Mouse (Mus musculus): Measurements from ENCODE around the gene Ear2.
"Not testable (repeated sequence)": the region's sequence is repeated elsewhere in the genome, so short reads cannot be mapped to it uniquely, and the experiment has no call there.

The Ear2 gene

DNA sequence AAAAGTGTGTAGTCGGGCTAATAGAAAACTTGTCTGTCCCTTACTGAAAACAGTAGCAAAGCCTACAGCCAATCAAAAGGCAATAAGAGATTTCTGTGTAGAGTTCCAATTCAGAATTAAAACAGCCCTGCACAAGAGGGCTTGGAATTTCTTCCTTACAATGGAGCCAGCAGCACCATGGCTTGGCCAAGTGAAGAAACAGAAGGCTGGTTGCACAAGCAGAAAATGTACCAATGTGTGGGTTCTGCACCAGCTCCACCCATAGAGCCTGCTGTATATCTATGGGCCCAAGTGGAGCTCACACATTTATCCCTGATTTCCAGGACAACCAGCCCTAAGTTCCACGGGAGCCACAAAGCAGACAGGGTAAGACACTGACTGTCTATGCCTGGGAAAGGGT is at the start of gene Ear2:
Gene Ear2, plus strand, starts transcription at position 301 of the 400 bp plus-strand sequence.
- not testable (repeated sequence) for DNase-seq (ENCODE audit: low spot score)

DNA sequence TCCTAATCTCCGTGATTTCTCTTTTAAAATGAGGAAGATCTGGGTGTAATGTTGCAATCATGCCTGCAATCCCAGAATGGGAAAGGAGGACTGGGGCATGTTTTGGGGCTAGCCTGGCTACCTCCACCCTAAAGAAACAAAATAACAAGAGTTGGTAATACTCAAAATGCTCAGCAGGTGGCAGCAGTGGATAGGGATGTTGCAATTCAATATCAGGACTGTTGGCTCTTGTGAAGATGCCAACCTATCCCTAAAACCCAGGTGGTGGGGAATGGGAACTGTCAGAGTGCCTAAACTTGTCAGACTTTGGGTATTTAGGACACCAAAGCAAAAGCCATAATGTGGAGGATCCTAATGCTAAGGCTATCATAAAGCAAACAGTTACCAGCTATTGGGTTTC is 34.6 kb upstream of the Ear2 start:
- DNase-seq (ENCODE audit: low spot score), result peak; percentile 5

DNA sequence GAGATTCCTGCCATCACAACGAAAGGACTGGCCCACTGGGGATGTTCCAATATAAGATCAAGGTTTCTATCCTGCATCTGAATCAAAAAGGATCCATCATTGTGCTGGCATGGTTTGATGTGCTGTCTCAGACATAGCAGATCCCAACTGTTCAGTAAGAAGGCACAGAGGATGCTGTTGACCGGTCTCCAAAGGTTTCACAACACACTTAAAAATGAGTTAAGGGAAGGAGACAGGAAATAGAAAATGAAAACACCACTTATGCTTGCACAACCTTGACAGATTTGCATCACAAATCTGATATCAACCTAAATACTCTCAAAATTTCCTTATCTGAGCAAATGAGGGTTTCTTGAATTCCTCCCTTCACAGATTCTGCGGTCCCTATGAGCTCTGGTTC is 31.9 kb upstream of the Ear2 start:
- DNase-seq (ENCODE audit: low spot score), result not testable (repeated sequence)

DNA sequence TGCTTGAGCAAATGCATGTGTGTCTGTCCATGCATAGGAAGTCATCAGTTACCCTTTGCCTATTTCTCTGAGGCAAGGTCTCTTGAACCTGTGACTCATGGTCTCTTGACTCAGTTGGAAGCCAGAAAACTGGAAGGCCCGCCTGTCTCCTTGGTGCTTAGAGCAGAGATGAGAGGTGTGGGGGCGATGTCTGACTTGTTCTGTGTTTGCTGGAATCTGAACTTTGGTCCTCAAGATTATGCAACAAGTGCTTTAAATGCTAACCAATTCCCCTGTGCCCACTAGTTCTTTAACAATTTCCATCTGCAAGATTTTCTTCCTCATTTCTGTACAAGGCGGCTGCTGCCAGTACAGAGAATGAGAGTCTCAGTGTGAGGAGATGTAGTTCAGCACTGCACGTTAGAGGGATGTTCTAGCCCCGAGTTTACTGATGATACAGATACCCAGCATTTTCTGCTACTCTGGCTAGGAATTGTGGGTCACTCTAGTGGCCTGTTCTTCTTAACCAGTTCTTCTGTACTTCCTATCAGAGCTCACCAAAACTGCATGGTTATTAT is 24.6 kb upstream of the Ear2 start:
- DNase-seq (ENCODE audit: low spot score), result not testable (repeated sequence)

DNA sequence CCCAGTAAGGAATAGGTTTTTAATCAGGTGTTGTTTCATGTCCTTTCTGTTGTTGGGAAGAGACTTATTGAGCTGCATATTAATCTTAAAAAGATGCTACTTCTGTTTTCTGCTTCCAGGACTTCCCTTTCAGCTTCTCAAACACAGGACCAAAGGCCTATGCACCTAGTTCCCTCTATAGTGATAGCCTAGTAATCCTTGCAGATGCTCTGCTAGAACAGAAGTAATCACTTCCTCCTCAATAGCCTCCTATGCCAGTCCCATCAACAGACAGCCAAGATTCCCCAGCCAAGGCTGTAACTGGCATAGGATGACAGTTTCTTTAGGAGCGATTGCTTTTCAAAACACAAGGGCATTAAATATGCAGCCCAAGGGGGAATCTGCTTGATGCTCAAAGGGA is 15.9 kb upstream of the Ear2 start:
- not testable (repeated sequence) for DNase-seq (ENCODE audit: low spot score)

DNA sequence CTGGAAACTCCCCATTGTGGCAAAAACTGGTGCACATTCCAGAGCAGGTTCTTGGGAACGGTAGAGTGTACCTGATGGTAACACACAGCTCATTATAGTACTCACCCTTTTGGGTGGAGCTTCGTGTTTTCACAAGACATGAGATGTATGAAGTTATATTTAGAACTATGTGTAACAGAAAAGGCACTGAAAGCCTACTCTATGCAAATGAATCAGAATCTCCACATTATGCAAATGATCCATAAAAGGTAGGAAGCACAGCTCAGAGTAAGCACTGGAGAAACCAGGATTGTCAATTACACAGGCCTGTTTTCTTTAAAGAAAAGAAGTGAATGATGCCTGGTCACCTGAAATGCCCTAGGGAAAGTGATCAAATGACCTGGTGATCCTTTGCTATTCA is 14.9 kb upstream of the Ear2 start:
- not testable (repeated sequence) for DNase-seq (ENCODE audit: low spot score)

DNA sequence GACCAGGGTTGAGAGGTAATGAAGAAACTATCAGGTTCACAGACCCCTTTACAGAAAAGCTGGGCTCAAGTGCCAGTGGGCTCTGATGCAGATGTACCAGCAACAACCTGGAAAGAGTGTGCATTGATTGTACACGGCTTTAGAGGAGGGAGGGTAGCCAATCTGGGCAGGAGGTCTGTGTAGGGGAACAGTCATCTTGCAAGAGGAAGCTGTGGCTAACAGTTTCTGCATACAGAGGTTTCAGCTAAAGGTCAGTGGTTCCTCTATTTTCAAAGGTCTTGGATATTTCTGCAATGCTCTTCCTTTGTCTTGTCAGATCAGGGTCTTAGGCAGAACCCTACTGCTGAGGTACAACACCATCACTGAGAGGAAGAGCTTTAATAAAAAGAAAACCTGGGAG is 10.9 kb upstream of the Ear2 start:
- not testable (repeated sequence) for DNase-seq (ENCODE audit: low spot score)

DNA sequence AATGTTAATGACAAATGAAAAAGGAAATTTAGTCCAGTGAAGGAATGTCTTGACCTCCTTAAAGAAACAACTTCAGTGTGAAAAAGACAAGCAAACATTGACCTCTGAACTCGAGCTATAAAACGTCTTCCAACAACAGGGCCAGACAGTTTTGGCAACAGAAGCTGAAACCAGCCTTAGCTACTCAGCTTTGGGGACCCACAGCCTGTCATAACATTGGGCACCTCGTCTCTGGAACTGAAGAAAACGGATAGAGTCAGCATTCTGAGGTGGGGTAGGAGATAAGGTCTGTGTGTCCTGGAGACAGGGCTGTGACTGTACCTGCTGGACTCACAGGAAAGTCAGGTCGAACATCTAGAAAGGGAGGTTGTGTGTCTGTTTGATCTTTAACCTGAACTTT is 8.0 kb upstream of the Ear2 start:
- DNase-seq (ENCODE audit: low spot score), result peak; percentile 7

DNA sequence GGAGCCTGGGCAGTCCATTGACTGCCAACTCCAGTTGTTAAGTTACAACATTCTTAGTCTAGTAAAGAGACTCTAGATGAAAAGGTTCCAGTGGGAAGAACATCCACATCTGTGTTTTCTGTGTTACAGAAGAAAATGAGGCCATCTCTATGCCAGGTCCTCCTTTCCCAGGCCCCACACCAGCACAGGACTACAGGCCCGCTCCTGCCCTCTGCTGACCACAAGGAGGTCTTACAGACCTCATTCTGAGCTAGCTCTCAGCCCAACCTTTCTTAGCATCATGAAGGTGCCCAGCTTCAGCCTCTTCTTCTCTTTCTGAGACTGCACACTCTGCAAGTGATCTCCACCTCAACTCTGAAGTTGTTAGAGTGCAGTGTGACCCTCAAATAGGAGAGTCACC is 2.4 kb upstream of the Ear2 start:
- DNase-seq (ENCODE audit: low spot score), result not testable (repeated sequence)

DNA sequence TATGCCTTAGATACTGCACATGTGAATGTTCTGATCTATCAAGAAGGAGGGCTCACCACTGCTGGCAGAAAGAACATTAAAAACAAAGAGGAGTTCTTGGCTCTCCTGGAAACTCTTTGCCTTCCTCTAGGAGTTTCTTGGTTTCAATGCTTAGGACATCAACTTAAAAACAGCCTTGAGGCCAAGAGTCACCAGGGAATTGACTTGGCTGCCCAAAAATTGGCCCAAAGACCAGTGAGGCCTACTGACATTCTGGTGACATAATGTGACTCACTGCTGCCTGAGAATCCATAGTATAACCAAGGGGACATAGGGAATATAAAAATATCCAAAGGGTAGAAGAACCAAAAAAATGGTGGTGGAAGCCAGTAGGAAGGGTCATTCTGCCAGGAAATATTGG is 8.5 kb downstream of the Ear2 start:
- no peak for DNase-seq (ENCODE audit: low spot score)

DNA sequence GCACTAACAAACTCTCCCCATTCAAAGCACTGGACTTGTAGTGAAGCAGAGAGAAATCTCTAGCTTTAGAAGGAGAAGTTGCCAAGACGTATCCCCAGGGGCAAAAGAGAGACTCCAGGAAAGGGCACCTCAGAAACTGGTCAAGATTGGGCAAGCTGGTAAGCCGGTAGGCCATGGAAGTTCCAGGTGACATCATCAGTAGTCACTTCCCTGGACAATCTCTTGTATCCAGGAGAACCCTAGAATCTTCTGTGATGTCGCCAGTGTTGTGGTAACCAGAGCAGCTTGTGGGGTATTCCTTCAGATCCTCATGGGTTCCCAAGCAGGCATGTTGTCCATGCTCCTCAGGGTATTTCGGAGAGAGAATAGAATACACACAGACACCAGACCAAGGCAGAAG is 21.1 kb downstream of the Ear2 start, which contains the start of gene Gm3327:
Gene Gm3327, plus strand, starts transcription at position 301 of the 400 bp plus-strand sequence.
- not testable (repeated sequence) for DNase-seq (ENCODE audit: low spot score)
